Mouse (Mus musculus) lung, postnatal 0 days (tissue): ENCODE measurements around the gene Irx1.

Experiments used
- CTCF ChIP-seq: IDR thresholded peaks from 2 replicates; pipeline ENCODE4 v1.5.1; 2016; ENCODE audit warnings: antibody characterized with exemption, mild to moderate bottlenecking
- EP300 ChIP-seq: IDR thresholded peaks from 2 replicates; pipeline ENCODE4 v1.6.1; 2016; ENCODE audit warnings: antibody characterized with exemption, mild to moderate bottlenecking, control low read depth

DNA sequence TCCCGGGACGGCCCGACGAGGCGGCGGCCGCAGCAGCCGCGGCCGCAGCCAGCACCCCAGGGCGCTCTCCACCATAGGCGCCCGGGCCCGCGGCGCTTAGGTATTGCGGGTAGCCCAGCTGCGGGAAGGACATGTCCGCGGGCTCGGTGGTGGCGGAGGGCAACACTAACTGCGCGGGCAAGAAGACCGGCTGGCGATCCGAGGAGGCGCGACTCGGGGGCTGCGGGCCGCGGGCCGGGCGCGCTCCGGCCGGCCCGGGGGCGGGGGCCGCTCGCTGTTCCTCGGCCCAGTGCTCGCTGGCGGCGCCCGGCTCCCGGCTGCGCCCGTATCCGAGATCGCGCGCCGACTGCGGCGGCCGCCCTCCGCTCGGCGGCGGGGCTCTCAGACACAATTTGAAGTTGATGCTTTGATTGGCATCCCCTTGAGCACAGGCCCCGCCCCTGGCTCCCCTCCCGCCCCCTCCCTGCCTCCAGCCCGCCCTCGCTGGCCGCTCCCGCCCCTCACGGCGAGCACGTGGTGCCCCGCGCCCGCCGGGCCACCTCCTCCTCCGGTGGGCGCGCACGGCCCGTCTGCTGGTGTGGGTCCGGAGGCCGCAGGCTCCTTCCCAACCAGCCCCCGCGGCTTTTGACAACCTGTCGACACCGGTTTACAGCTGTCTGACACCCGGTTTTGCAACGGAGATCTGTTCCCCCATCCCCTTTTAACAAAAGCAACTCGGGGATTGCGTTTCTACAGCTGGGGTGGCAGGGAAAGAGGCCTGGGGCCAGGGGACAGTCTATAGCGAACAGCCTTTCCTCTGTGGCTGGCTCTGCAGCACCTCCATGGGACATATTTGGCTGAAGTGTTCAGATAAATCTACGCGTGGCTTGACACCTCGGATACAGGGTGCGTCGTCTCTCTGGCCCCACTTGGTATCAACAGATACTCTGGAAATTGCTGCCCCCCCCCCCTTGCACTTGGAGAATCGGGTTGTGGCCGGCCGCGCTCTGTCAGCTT lies at the start of gene Irx1:
- TF ChIP-seq CTCF (no peak), EP300 (no peak)
